Comparison of ENCODE assay signal across 8 mouse cellular contexts in the genomic region with DNA sequence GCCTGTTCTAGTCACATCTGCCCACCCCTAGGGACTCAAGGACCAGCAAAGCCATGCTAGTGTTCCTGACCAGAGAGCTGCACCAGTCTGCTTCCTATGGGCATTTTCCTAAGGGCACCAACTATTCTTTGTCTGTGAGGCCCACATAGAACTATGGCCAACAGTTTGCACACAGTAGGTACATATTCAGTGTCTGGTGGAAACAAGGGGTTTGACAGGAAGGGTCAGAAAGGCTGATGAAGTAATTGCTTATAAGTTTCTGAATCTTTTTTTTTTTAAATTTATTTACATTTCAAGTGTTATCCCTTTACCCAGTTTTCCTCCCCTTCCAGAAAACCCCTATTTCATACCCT.
DNase-seq lines count a peak whose midpoint lies in the region; ATAC-seq and TF ChIP-seq lines count a peak whose summit lies in the region.

No protein-coding gene starts in this region.

- no peak for TF ChIP-seq POLR2A in bone marrow, adult 2 months (IDR thresholded peaks at IDR 0.05; ENCODE audit: borderline replicate concordance, control insufficient read depth, low read depth, low read length)

- H3K4me2 ChIP-seq in heart, postnatal 0 days (ENCODE audit: low read depth, low read length) = peak overlapping the region; percentile 54
- peak overlapping the region; percentile 47; the same call in 1 of the 2 replicates for H3K4me2 ChIP-seq in hindbrain, embryonic 13.5 days
- H3K4me2 ChIP-seq in midbrain, embryonic 12.5 days (replicated peaks) = peak overlapping the region; percentile 44

- peaks cover 4% of the 10 kb centered on the region for H3K4me1 ChIP-seq in heart, postnatal 0 days (ENCODE audit: control insufficient read depth, insufficient read depth)
- peaks cover 6% of the 10 kb centered on the region; the same call in 1 of the 2 replicates for H3K4me1 ChIP-seq in bone marrow, adult 2 months (ENCODE audit: control insufficient read depth, insufficient read depth, low read length)
- peaks cover 9% of the 10 kb centered on the region for H3K4me1 ChIP-seq in hindbrain, embryonic 13.5 days (replicated peaks)
- H3K4me1 ChIP-seq in midbrain, embryonic 12.5 days = peaks cover 7% of the 10 kb centered on the region

- no peaks in the 10 kb centered on the region for H3K27me3 ChIP-seq in heart, postnatal 0 days (ENCODE audit: control insufficient read depth, insufficient read depth, low read length)
- no peaks in the 10 kb centered on the region for H3K27me3 ChIP-seq in hindbrain, embryonic 13.5 days
- H3K27me3 ChIP-seq in midbrain, embryonic 12.5 days = no peaks in the 10 kb centered on the region

- DNase-seq in heart, postnatal 0 days (ENCODE audit: low spot score) = no peak
- no peak for DNase-seq in heart, postnatal 25 days (ENCODE audit: low spot score)
- no peak for DNase-seq in ovary, postnatal 14 days (ENCODE audit: low spot score)
- DNase-seq in gastrocnemius, postnatal 14 days = no peak
- DNase-seq in adrenal gland, adult (ENCODE audit: inconsistent age in 2 of 2, low spot score in 1 of 2) = no peak

- intact Hi-C loops in heart, postnatal 25 days (cut with DNase I) = loop anchor here (5.0 to 10.0 kb wide), 3 partner anchors 66 to 388 kb away; a partner anchor contains a TSS
- intact Hi-C loops in gastrocnemius, postnatal 14 days (cut with DNase I; ENCODE audit: low total_unique reads) = no loop called here

- ATAC-seq in heart, postnatal 0 days (ENCODE audit: insufficient read depth, low read depth) = no peak
- no peak for ATAC-seq in hindbrain, embryonic 13.5 days (ENCODE audit: low FRiP score)
- no peak for ATAC-seq in midbrain, embryonic 12.5 days (ENCODE audit: low FRiP score, low read depth)

- no peak overlapping the region; the same call in 1 of the 2 replicates for H3K4me3 ChIP-seq in heart, postnatal 0 days (ENCODE audit: low read depth, low read length)
- no peak overlapping the region for H3K4me3 ChIP-seq in bone marrow, adult 2 months (replicated peaks; ENCODE audit: control insufficient read depth, low read depth, low read length)
- H3K4me3 ChIP-seq in hindbrain, embryonic 13.5 days = peak overlapping the region; percentile 19; the same call in 1 of the 2 replicates
- peak overlapping the region; percentile 17; the same call in 1 of the 2 replicates for H3K4me3 ChIP-seq in midbrain, embryonic 12.5 days

- peak overlapping the region; percentile 75 for H3K27ac ChIP-seq in heart, postnatal 0 days (ENCODE audit: low read depth)
- peak overlapping the region; percentile 84 for H3K27ac ChIP-seq in bone marrow, adult 2 months (ENCODE audit: control insufficient read depth, insufficient read depth, low read depth, low read length, poor library complexity)
- peak overlapping the region; percentile 80 for H3K27ac ChIP-seq in hindbrain, embryonic 13.5 days
- peak overlapping the region; percentile 43 for H3K27ac ChIP-seq in midbrain, embryonic 12.5 days (replicated peaks)

- TF ChIP-seq CTCF in heart, postnatal 0 days (IDR thresholded peaks at IDR 0.05; ENCODE audit: low read depth) = no peak
- TF ChIP-seq CTCF in bone marrow, adult 2 months (IDR thresholded peaks at IDR 0.05; ENCODE audit: control insufficient read depth, insufficient read depth, low read length) = no peak

- H3K9me3 ChIP-seq in heart, postnatal 0 days (replicated peaks; ENCODE audit: control insufficient read depth, low read length) = no peaks in the 10 kb centered on the region
- H3K9me3 ChIP-seq in hindbrain, embryonic 13.5 days = no peaks in the 10 kb centered on the region
- no peaks in the 10 kb centered on the region for H3K9me3 ChIP-seq in midbrain, embryonic 12.5 days

- peak overlapping the region; percentile 36; the same call in 1 of the 2 replicates for H3K9ac ChIP-seq in heart, postnatal 0 days (replicated peaks; ENCODE audit: low read depth, low read length)
- H3K9ac ChIP-seq in hindbrain, embryonic 13.5 days = 0 out of 2 replicates have a peak overlapping the region, but pooled peaks have one; percentile 53
- H3K9ac ChIP-seq in midbrain, embryonic 12.5 days (replicated peaks) = peak overlapping the region; percentile 31

- H3K36me3 ChIP-seq in heart, postnatal 0 days (replicated peaks; ENCODE audit: control insufficient read depth, insufficient read depth, low read length) = no peaks in the 10 kb centered on the region
- no peaks in the 10 kb centered on the region for H3K36me3 ChIP-seq in hindbrain, embryonic 13.5 days
- H3K36me3 ChIP-seq in midbrain, embryonic 12.5 days = no peaks in the 10 kb centered on the region

- no peak for TF ChIP-seq EP300 in heart, postnatal 0 days (IDR thresholded peaks at IDR 0.05; ENCODE audit: low read depth)

Comparison
In these comparisons a context has a peak if more than half of its experiments do, and no peak if none do; other contexts are left out.
1. H3K4me3 ChIP-seq: peak in hindbrain, embryonic 13.5 days (single experiment) and midbrain, embryonic 12.5 days (single experiment); none in heart, postnatal 0 days (single experiment) and bone marrow, adult 2 months (single experiment).
2. Peak in every context shown above with its lines, with median percentiles within 50 percentile points of each other: H3K27ac ChIP-seq, H3K4me2 ChIP-seq and H3K9ac ChIP-seq.